Mouse (Mus musculus): ENCODE data around the gene D1Ertd622e. TPM values are rescaled to one million over a fixed set of nuclear protein-coding genes. Genes with fewer than 3 reads are reported as not detected.

D1Ertd622e gene
- total RNA-seq, 1 experiment from 2014 or later = 153 TPM

DNA sequence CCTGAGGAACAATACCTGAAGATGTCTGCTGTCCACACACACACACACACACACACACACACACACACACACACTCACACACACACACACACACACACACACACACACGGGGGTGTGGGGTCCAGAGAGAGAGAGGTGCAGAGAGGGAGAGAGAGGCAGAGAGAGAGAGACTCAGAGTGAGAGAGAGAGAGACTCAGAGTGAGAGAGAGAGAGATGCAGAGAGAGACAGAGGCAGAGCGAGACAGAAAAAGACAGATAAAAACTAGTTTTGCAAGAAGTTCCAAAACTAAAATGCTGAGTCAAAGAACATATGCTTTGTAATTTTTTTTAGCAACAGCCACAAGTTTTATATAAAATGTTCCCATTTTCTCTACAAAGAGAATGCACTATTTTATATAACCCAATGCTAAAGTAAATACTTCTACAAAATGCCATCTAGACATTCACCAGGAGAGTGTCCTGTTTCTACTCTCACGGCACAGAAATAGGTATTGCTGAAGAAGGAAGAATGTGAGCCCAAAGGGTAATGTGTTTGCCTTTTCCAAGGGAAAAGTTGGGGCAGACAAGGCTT lies 11.2 kb downstream of the D1Ertd622e start:
- no peak for ATAC-seq (ENCODE audit: extremely low read depth, insufficient number of reproducible peaks, low FRiP score, poor library complexity, severe bottlenecking)

- ATAC-seq (ENCODE audit: extremely low read depth, insufficient number of reproducible peaks, low FRiP score, poor library complexity, severe bottlenecking) = 0 out of 2 replicates have a peak, but pooled peaks have one; percentile 28
Measured at GRCm38 (mm10) chr1:97650072-97650471, 11.8 kb downstream of the D1Ertd622e start.

DNA sequence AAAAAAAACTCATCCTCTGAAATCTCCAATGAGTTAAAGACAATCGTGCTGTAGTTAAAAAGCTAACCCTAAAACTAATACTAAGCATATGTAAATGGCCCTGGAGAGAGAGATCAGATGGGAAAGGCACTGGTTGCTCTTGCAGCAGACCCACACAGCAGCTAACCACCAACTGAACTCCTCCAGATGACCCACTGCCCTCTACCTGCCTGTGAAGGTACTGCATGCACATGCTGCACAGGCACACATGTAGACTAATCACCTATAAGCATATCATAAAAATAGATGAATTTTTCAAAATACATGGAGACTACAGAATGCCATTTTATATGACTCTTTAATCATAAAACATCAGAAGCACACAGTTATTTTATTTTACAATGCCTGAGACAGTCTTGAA lies 14.8 kb downstream of the D1Ertd622e start:
- peak; percentile 61; the same call in 1 of the 2 replicates for ATAC-seq (ENCODE audit: extremely low read depth, insufficient number of reproducible peaks, low FRiP score, poor library complexity, severe bottlenecking)

GRCm38 (mm10) chr1:97634104-97634503 lies 27.8 kb downstream of the D1Ertd622e start:
- no peak for ATAC-seq (ENCODE audit: extremely low read depth, insufficient number of reproducible peaks, low FRiP score, poor library complexity, severe bottlenecking)

- ATAC-seq (ENCODE audit: extremely low read depth, insufficient number of reproducible peaks, low FRiP score, poor library complexity, severe bottlenecking) = no peak
Measured at GRCm38 (mm10) chr1:97632545-97633256, 29.2 kb downstream of the D1Ertd622e start.

GRCm38 (mm10) chr1:97631843-97632470 lies 29.9 kb downstream of the D1Ertd622e start:
- no peak for ATAC-seq (ENCODE audit: extremely low read depth, insufficient number of reproducible peaks, low FRiP score, poor library complexity, severe bottlenecking)

DNA sequence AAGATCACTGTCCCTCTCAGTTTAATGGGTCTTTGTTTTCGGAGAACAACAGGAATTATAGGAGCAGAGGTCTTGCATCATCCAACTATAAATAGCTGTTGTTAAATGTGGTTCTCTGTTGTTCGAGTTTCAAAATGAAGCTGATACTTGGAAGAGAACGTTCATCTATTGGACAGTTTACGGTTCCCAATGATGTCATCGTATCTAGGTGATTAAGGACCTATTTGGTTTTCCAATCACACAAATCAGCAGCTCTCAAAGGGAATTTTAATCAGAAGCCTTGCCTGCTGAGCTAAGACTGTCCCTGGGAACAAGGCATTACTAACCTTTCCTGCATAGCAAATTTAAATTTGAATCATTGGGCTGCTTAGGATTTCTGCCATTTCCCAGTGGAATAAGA lies 31.7 kb downstream of the D1Ertd622e start:
- no peak for ATAC-seq (ENCODE audit: extremely low read depth, insufficient number of reproducible peaks, low FRiP score, poor library complexity, severe bottlenecking)

GRCm38 (mm10) chr1:97628859-97629258 lies 33.0 kb downstream of the D1Ertd622e start:
- ATAC-seq (ENCODE audit: extremely low read depth, insufficient number of reproducible peaks, low FRiP score, poor library complexity, severe bottlenecking) = no peak

GRCm38 (mm10) chr1:97628016-97628415 lies 33.9 kb downstream of the D1Ertd622e start:
- ATAC-seq (ENCODE audit: extremely low read depth, insufficient number of reproducible peaks, low FRiP score, poor library complexity, severe bottlenecking) = no peak

DNA sequence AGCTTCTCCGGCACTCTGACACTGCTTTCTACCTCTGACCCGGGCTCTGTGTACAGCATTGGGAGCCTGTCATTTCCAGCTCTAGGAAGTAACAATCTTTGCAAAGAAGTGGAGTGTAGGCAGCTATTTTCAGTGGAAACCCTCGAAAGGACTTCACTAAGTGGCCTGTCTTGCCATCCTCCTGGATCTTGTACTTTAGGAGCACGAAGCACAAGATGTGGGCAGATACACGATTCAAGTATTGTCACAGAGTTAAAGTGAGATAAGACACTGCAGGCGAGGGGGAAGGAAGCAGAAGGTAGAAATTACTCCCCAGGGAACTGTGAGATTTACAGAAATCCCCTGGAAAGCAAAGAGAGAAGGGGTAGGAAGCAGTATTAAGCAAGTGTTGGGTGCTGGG lies 36.4 kb downstream of the D1Ertd622e start:
- no peak for ATAC-seq (ENCODE audit: extremely low read depth, insufficient number of reproducible peaks, low FRiP score, poor library complexity, severe bottlenecking)

GRCm38 (mm10) chr1:97624386-97624785 lies 37.5 kb downstream of the D1Ertd622e start:
- no peak for ATAC-seq (ENCODE audit: extremely low read depth, insufficient number of reproducible peaks, low FRiP score, poor library complexity, severe bottlenecking)

DNA sequence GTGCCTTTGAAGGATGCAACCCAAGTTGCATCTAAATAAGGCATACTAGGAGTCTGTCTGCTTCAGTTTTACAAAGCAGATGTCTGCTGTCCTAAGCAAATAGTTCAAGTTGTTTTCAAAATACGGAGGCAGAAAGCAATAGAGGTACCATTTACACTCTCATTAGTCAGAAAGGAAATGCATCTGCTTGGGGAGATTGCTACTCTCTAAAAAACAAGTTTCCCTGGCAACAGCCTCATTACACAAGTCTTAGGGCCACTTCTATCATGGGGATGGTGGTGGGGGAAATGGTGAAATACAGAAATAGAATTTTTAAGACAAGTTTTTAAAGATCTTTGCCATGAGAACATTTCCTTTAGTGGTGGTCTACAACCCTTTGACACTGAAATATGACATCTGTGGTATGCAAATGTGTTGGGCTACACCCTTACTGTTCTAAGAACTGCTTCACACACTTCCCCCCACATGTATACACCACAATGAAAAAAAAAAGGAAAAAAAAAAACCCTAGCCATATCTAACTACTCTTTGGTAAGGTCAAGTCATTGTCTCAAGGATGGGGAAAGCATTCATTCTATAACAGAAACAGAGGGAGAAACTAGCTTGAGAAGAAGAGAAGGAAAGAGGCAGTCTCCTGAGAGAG lies 38.5 kb downstream of the D1Ertd622e start:
- peak; percentile 73 for ATAC-seq (ENCODE audit: extremely low read depth, insufficient number of reproducible peaks, low FRiP score, poor library complexity, severe bottlenecking)

- ATAC-seq (ENCODE audit: extremely low read depth, insufficient number of reproducible peaks, low FRiP score, poor library complexity, severe bottlenecking) = no peak
Measured at GRCm38 (mm10) chr1:97622574-97623208, 39.2 kb downstream of the D1Ertd622e start.

DNA sequence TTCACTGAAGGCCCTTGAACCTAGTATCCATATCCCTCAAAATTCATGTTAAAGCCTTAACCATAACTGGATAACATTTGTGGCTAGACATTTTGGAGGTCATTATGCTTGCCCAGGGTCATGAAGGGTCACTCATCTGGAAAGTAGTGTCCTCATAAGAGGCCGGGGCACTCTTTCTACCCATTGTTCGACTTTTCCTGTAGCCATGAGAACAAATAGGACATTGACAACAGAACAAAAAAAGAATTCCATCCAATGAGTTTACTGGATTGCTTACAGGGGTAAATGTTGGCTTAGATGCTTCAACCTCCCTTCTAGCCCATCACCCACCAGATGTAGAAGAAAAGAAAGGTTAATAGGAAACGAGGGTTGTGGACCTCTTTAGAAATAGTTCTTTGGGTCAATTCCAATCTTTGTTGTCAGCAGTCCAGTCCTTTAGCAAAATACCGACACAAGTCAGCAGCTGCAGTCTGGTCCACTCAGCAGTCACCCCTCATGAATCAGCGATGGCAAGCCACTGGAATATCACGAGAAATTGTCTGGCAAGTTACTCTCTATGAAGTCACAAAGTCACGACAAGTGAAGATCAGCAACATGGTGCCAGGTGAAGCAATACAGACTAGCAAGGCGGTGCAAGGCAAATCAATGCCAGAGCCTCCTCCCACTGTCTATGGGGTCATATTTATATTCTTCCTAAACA lies 42.1 kb downstream of the D1Ertd622e start:
- ATAC-seq (ENCODE audit: extremely low read depth, insufficient number of reproducible peaks, low FRiP score, poor library complexity, severe bottlenecking) = no peak

DNA sequence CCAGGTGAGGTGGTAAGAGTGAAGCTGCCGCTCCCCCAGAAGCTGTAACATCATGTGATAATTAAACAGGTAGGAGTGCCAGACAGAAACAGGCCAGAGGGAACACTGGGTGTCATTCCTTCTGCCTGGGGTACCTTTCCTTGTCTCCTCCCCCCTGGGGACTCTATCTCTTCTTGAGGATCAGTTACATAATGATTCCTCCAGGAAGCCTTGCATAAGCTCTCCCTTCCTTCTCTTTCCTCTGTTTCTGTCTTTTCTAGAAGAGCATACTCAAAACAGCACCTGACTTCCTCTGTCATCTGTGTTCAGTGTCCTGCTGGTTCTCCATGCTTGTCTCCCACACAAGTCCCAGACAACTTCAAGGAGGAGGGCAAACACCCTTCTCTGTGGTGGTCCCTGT lies 46.3 kb downstream of the D1Ertd622e start:
- no peak for ATAC-seq (ENCODE audit: extremely low read depth, insufficient number of reproducible peaks, low FRiP score, poor library complexity, severe bottlenecking)

DNA sequence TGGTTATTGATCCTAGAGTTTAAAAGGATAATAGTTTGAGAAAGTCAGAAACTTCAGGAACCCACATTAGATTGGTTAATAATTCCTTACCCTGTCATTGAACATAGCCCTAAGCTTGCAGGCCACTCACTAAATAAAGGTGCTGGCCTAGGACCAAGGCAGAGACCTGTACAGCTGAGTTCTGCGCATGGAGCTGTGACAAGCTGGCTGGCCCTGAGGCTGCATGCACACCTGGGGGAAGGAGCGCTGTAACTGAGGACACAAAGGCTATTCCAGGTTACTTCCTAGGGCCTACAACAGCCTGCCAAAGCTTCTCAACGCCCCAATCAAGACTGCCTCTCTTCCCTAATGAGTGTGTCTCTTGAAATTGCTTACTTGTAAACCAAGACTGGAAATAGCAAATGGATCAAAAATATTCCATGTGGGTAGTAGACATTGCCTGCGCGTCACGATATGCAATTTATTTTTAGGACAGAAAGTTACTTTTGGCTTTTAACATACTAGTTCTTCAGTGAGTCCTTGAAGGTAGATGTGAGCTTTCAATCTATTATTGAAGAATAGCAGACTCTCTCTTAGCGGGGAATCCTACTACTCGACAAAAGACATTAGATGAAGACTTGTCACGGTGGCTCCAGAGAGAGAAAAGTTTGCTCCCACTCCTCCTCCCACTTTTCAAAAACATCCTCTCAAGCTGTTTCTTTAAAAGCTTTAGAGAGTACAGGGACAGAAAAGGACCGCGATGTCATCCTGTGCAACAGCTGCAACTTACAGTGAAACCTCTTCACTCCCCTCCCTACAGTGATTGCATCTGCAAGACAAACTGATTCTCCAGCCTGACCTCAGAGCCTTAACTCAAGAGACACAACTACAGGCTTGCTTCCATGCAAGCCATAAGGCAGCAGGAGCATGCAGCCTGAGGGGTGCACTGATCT lies 47.1 kb downstream of the D1Ertd622e start:
- ATAC-seq (ENCODE audit: extremely low read depth, insufficient number of reproducible peaks, low FRiP score, poor library complexity, severe bottlenecking) = no peak

DNA sequence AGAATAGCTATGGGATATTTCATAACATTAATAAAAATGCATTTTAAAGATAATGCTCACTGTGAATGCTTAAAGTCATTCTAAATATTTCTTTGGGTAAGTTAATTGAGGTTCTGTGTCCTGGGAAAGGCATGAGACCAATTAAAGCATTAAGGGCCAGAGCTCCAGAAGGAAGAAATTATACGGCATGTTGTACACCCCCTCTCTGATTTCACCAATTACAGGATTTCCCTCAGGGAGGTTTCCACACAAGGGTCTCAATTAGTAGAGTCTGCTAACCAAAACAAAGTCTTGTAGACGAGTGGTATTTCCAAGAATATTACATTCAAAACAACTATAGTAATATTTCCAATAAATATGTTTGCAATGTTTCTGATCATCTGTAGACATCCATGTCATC lies 50.1 kb downstream of the D1Ertd622e start:
- ATAC-seq (ENCODE audit: extremely low read depth, insufficient number of reproducible peaks, low FRiP score, poor library complexity, severe bottlenecking) = no peak

- no peak for ATAC-seq (ENCODE audit: extremely low read depth, insufficient number of reproducible peaks, low FRiP score, poor library complexity, severe bottlenecking)
Measured at GRCm38 (mm10) chr1:97603361-97603760, 58.5 kb downstream of the D1Ertd622e start.
